Comparison of ENCODE assay signal across 7 mouse cellular contexts in the genomic region with DNA sequence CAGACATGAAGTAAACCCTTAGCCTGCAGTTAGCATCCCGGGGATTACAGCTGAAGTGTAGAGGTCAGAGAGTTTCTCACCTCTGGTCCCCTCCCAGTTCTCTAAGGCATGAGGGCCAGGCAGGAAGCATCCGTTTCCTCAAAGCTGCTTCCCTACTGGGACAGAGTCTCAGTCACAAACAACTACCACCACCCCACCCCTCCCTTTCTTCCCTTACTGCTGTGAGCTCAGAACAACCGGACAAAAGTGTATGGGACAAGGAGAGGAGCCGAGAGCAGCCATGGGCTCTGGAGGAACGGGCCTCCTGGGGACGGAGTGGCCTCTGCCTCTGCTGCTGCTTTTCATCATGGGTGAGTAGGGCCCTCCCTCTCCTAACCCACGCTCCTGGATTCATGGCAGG. TPM values are rescaled to one million over a fixed set of nuclear protein-coding genes. Genes with fewer than 3 reads are reported as not detected.
A peak's percentile ranks its signal among the peaks of the same experiment; 100 is the strongest.
DNase-seq lines count a peak whose midpoint lies in the region; ATAC-seq lines count a peak whose summit lies in the region.

TSS of gene Robo4 (plus strand) at position 96 of the 400 bp plus-strand sequence.

- H3K9ac ChIP-seq in embryonic facial prominence, embryonic 11.5 days (replicated peaks; ENCODE audit: low read length): 0 out of 2 replicates have a peak within 1 kb of the TSS, but pooled peaks have one; percentile 32
- 0 out of 2 replicates have a peak within 1 kb of the TSS, but pooled peaks have one; percentile 10 for H3K9ac ChIP-seq in hindbrain, embryonic 13.5 days
- no peak within 1 kb of the TSS for H3K9ac ChIP-seq in liver, embryonic 15.5 days

- no peak within 1 kb of the TSS for H3K4me2 ChIP-seq in embryonic facial prominence, embryonic 11.5 days (ENCODE audit: low read depth, low read length)
- H3K4me2 ChIP-seq in hindbrain, embryonic 13.5 days: no peak within 1 kb of the TSS
- H3K4me2 ChIP-seq in liver, embryonic 15.5 days: no peak within 1 kb of the TSS

- no peaks in the 10 kb centered on the region for H3K27me3 ChIP-seq in embryonic facial prominence, embryonic 11.5 days (ENCODE audit: control insufficient read depth, insufficient read depth, low read length)
- H3K27me3 ChIP-seq in hindbrain, embryonic 13.5 days: no peaks in the 10 kb centered on the region
- H3K27me3 ChIP-seq in liver, embryonic 15.5 days: no peaks in the 10 kb centered on the region

- no peak within 1 kb of the TSS for H3K4me3 ChIP-seq in embryonic facial prominence, embryonic 11.5 days (ENCODE audit: low read depth, low read length)
- no peak within 1 kb of the TSS for H3K4me3 ChIP-seq in hindbrain, embryonic 13.5 days
- peak within 1 kb of the TSS; percentile 14; the same call in 1 of the 2 replicates for H3K4me3 ChIP-seq in liver, embryonic 15.5 days (replicated peaks)

- no peak for DNase-seq in adrenal gland, adult 8-10 months
- no peak for DNase-seq in embryonic facial prominence, embryonic 11.5 days (ENCODE audit: low spot score)
- no peak for DNase-seq in cerebellum, postnatal 10 days
- DNase-seq in frontal cortex, postnatal 10 days (ENCODE audit: low spot score in 2 of 2): no peak
- no peak for DNase-seq in thymus, postnatal 10 days (ENCODE audit: low spot score in 2 of 2)

- H3K9me3 ChIP-seq in embryonic facial prominence, embryonic 11.5 days (replicated peaks; ENCODE audit: control insufficient read depth, low read length): no peaks in the 10 kb centered on the region
- H3K9me3 ChIP-seq in hindbrain, embryonic 13.5 days: no peaks in the 10 kb centered on the region
- H3K9me3 ChIP-seq in liver, embryonic 15.5 days (replicated peaks): no peaks in the 10 kb centered on the region

- no peak within 1 kb of the TSS for H3K27ac ChIP-seq in embryonic facial prominence, embryonic 11.5 days (replicated peaks; ENCODE audit: low read depth, low read length)
- H3K27ac ChIP-seq in hindbrain, embryonic 13.5 days: peak within 1 kb of the TSS; percentile 30; the same call in 1 of the 2 replicates
- H3K27ac ChIP-seq in liver, embryonic 15.5 days (replicated peaks): no peak within 1 kb of the TSS

- H3K36me3 ChIP-seq in embryonic facial prominence, embryonic 11.5 days (replicated peaks; ENCODE audit: control insufficient read depth, insufficient read depth, low read depth, low read length): no peaks in the 10 kb centered on the region
- no peaks in the 10 kb centered on the region for H3K36me3 ChIP-seq in hindbrain, embryonic 13.5 days
- H3K36me3 ChIP-seq in liver, embryonic 15.5 days (replicated peaks): no peaks in the 10 kb centered on the region

- no peaks in the 10 kb centered on the region for H3K4me1 ChIP-seq in embryonic facial prominence, embryonic 11.5 days (ENCODE audit: control insufficient read depth, insufficient read depth, low read length)
- H3K4me1 ChIP-seq in hindbrain, embryonic 13.5 days (replicated peaks): no peaks in the 10 kb centered on the region
- H3K4me1 ChIP-seq in liver, embryonic 15.5 days (replicated peaks): no peaks in the 10 kb centered on the region

- ATAC-seq in embryonic facial prominence, embryonic 11.5 days (replicated peaks; ENCODE audit: insufficient number of reproducible peaks, low FRiP score, low TSS enrichment, low read depth): no peak
- no peak for ATAC-seq in hindbrain, embryonic 13.5 days (ENCODE audit: low FRiP score)
- 0 out of 2 replicates have a peak, but pooled peaks have one; percentile 22 for ATAC-seq in liver, embryonic 15.5 days (ENCODE audit: insufficient read depth)

- 19% methylated on average over 7 of the region's 7 CpGs for WGBS in embryonic facial prominence, embryonic 11.5 days
- 21% methylated on average over 7 of the region's 7 CpGs for WGBS in hindbrain, embryonic 13.5 days
- WGBS in liver, embryonic 15.5 days (ENCODE audit: insufficient replicate concordance): 13% methylated on average over 7 of the region's 7 CpGs

RNA-seq across cellular contexts. Expression of gene Robo4, which starts in this region (rescaled TPM):
- 10 to 100 TPM; 24.3 to 37.8 (median 29.3) TPM for total RNA-seq in adrenal gland, adult 8-10 months (2022)
- 6.0 and 6.5 TPM in 2 replicates for polyA plus RNA-seq in embryonic facial prominence, embryonic 11.5 days (2014; fragmentation: Nextera tagmentation; extraction: Ambion mirVana)
- polyA plus RNA-seq in hindbrain, embryonic 13.5 days (2015; fragmentation: Nextera tagmentation; extraction: Ambion mirVana): 5.7 and 6.5 TPM in 2 replicates
- 2.2 and 3.1 TPM in 2 replicates for polyA plus RNA-seq in liver, embryonic 15.5 days (2015; fragmentation: Nextera tagmentation; extraction: Ambion mirVana)
